Mouse (Mus musculus): ENCODE data around the gene Abr.

Gene Abr

DNA sequence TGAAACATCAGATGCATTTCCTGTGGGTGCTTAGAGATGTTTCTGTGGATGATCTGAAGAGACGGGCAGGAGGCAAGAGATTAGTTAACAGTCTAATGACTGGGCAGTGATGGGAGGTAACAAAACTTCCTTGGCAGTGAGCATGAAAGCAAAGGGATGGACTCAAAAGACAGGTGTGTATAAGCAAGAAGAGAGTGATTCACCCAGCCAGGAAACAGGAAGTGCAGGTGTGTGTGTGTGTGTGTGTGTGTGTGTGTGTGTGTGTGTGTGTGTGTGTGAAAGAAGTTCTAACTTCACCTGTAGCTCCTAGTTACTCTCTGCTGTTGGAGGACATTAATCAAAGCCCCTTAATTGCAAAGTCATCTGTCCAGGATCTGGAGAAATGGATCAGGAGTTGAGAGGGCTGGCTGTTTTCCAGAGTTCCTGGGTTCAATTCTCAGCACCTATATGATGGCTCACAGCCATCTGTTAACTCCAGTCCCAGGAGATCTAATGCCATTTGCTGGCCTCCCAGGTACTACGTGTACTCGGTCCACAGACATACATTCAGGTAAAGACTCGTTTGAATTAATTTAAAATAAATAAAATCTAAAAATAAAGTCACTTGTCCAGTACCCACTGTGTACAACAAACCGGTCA, 216.4 kb downstream of the Abr start:
- DNase-seq (ENCODE audit: low spot score): peak; percentile 49

GRCm38 (mm10) chr11:76405113-76405512, 217.0 kb downstream of the Abr start:
- DNase-seq (ENCODE audit: low spot score): no peak

GRCm38 (mm10) chr11:76401398-76401797, 220.7 kb downstream of the Abr start:
- no peak for DNase-seq (ENCODE audit: low spot score)

DNA sequence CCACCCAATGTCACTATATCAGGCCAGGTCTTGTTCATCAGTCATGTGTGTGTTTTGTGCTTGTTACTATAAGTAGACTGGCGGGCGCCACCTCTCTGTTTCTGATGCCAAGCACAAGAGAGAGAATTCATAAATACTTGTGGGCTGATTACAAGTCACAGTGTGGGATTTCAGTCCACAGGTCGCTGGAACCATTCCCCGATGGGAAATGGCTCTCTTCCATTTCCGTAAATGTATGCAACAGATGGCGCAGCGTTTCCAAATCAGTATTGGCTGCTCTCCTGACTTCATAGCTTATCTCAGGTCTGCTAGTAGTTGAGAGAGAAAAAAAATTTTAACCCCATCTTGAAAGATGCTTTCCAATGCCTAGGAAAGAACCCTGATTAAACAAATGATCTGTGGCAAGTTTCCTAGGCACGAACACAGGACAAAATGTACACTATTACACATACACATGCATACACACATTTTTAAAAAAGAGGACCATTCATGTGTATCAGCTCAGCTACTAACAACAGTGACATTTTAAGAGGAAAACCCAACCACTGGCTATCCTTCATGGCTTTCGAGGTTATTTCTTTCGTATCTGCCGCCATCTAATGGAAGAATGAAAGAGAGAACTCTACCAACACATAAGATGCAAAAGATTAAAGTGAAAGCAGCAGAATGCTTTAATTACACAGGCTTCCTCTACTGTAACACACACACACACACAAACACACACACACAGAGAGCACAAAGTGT, 222.4 kb downstream of the Abr start:
- DNase-seq (ENCODE audit: low spot score): peak; percentile 31

DNA sequence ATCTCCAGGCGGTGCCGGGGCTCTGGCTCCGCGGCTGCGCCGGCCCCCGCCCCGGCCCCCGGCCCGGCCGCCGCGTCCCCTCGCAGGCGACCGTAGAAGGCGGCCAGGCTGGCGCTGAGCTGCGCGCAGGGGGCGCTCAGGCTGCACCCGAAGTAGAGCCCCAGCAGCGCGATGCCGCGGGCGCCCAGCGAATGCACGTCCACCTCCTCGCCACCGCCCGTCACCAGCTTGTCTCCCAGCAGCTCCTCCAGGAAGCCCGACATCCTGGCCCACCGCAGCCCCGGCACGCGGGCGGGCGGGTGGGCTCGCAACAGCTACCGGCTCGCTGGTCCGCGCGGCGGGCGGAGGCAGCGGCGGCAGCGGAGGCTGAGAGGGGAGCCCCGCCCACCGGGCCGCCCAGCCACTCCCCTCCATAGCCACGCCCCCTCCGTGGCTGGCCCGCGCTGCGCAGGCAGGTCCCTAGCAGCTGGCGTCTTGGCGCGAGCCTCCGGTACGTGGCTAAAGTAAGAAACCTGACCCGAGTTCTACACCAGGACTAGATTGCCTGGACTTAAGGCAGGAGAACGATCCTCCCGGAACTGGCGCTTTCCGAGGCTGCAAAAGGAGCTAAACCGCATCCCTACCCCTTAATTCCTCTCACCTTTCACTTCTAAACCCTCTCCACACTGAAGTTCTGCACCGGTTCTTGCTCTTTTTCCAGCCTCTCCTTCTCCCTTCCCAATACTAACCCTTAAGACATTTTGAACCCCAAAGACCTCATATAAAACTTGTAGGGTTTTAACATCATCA, 223.1 kb downstream of the Abr start, which contains the start of gene Nxn:
TSS of gene Nxn (minus strand) at position 343 of the 789 bp plus-strand sequence.
- DNase-seq (ENCODE audit: low spot score): peak; percentile 89

GRCm38 (mm10) chr11:76398312-76398797, 223.8 kb downstream of the Abr start:
- DNase-seq (ENCODE audit: low spot score): no peak

GRCm38 (mm10) chr11:76397650-76398311, 224.3 kb downstream of the Abr start:
- DNase-seq (ENCODE audit: low spot score): no peak

- no peak for DNase-seq (ENCODE audit: low spot score)
These were observed 229.1 kb downstream of the Abr start for GRCm38 (mm10) chr11:76392996-76393395.

- no peak for DNase-seq (ENCODE audit: low spot score)
These were observed 229.6 kb downstream of the Abr start for GRCm38 (mm10) chr11:76392532-76392931.

DNA sequence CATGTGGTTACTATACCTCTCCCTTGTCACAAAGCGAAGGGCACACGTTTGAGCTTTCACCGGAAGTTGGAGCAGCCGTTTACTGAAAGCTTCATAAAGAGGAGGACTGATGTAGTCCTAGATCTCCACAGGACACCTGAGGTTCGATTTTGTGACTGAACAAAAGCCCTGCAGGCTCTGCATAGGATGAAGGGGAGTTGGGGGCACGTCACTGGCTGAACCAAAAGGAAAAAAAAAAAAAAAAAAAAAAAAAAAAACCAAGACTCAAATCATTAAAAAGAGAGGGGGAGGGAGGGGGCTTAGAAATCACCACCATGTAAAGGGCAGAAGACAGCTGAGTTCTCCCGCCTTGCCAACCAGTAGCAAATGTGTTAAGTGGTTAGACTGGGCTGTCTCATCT, 233.4 kb downstream of the Abr start:
- DNase-seq (ENCODE audit: low spot score): no peak

- DNase-seq (ENCODE audit: low spot score): no peak
These were observed 235.0 kb downstream of the Abr start for GRCm38 (mm10) chr11:76387097-76387496.

GRCm38 (mm10) chr11:76385746-76386145, 236.4 kb downstream of the Abr start:
- DNase-seq (ENCODE audit: low spot score): no peak

GRCm38 (mm10) chr11:76385017-76385416, 237.1 kb downstream of the Abr start:
- DNase-seq (ENCODE audit: low spot score): no peak

- no peak for DNase-seq (ENCODE audit: low spot score)
These were observed 237.8 kb downstream of the Abr start for GRCm38 (mm10) chr11:76384307-76384706.

- no peak for DNase-seq (ENCODE audit: low spot score)
These were observed 239.3 kb downstream of the Abr start for GRCm38 (mm10) chr11:76382711-76383324.

DNA sequence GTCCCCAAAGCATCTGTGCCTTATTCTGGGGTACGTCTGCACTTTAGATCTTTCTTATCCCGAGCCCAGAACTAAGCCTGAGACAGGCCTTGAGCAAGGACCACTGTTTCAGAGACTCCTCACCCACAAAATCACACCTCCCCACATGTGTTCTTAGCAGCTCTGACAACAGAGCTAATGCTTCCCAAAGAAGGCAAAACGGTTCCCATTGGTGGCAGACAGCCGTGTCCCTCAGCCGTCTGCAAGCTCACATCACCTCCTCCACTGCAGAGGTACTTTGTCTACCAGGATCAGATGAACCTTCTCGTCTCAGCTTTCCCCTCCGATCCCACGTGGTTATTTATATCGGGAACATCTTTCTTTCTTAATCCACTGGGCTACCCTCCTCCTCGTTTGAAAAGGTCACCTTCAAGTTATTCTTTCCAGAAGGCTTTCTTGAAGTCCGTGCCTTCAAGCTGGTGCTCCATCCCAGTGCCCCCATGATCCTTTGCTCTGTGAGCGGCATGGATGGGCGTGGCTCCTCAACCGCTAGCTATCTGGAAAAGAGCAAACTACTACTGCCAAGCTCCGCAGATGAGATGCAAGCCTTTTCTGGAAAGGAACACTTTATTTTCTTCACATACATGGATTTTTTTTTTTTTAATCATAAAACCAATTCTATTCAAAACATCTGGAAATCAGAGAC, 240.8 kb downstream of the Abr start:
- DNase-seq (ENCODE audit: low spot score): no peak

DNA sequence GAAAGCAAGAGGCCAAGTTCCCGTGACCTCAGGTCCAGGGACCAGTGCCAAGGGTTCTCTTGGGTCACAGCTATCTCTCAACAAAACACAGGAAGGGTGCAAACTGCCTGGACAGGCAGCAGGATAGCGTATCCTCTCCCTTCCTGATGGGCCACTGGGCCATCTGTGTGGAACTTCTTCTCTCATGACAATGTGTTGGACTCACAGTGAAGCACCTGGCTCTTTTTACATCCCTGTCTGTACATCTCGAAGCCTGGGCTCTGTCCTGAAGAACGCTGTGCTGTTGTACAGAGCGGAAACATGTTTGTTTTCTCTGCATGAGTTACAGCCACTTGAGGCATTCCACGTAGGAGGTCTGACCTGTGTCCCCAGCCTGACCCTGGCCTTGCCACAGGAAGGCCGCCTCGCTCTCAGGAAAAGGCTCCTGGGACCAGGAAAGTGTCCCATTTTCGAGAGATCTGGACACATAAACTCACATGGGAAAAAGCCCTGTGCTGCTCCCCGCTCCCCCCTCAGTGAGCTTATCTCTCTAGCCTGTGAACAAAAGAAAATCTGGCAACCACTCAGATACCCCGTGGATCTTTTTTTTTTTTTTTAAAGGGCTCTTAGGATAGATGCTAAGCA, 242.1 kb downstream of the Abr start:
- no peak for DNase-seq (ENCODE audit: low spot score)

- no peak for DNase-seq (ENCODE audit: low spot score)
These were observed 245.7 kb downstream of the Abr start for GRCm38 (mm10) chr11:76376425-76376824.

DNA sequence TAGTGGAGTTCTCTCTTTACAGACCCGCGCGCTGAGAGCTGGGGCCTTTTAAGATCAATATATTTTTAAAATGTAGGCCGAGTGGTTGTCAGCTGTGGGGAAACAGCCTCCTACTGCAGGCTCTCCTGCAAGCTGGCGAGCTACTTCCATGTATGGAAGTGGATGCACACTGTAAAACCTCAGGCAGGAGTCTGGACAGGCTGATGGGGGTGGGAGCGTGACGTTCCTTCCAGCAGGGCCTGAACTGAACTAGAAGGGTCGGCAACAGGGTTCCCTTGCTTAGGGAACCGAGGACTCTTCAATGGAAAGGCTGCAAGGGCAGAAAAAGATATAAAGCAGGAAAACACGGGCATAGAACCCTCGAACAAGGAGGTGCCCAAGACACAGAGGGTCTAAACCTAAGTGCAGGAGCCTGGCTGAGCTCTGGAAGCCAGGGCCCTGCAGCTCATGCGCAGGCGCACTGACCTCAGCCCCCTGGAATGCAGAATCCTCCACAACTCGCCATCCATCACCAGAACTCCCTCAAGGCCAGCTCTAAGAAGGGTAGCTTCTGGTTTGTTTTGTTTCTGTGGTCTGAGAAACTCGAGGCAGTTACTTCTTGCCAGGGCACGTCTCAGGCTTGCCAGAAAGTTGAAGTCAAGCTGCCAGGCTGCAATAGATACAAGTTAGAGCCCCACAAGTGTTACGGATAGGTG, 247.5 kb downstream of the Abr start:
- DNase-seq (ENCODE audit: low spot score): no peak

DNA sequence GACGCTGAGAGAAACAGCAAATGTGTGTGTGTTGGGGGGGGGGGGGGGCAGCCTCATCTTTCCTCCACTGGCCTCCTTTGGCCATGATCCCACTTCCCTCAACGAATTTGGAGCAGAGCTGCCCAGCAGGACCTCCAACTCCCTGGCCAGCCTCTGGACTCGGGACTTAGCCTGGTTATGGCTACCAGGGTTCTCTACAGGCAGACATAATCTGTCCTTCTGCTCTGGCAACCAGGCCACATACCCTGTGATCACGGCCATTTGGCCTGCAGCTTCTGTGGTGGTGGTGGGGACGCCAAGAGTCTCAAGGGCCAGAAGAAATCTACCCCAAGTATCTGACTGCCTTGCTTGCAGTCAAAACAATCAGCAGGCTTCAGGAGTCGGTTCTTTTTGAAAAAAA, 249.6 kb downstream of the Abr start:
- DNase-seq (ENCODE audit: low spot score): no peak

Measured in T-cell, adult 2 months (primary cell).